Mouse (Mus musculus) heart, embryonic 16.5 days (tissue): Measurements from ENCODE around the gene Myh11. TPM values are rescaled to one million over a fixed set of nuclear protein-coding genes. Genes with fewer than 3 reads are reported as not detected.

Experiments
- ATAC-seq: fragments of 200-750 bp; cut with Nextera tagmentation; replicated peaks from 2 replicates; pipeline ENCODE4 v1.8.0; 2017; ENCODE audit warnings: moderate number of reproducible peaks; ENCODE audit not compliant: insufficient read depth, low FRiP score; ENCODE audit errors: extremely low read depth
- H3K27ac ChIP-seq: fragments of 300-500 bp; sonication (generic); 2 replicates; pipeline ENCODE4 v1.5.1; 2014; ENCODE audit warnings: mild to moderate bottlenecking, low read length, control low read depth, moderate library complexity
- H3K27me3 ChIP-seq: fragments of 300-500 bp; sonication (generic); 2 replicates; pipeline ENCODE4 v1.6.1; 2014; ENCODE audit warnings: low read length, mixed read lengths; ENCODE audit not compliant: control insufficient read depth, insufficient read depth
- H3K36me3 ChIP-seq: fragments of 300-500 bp; sonication (generic); 2 replicates; pipeline ENCODE4 v1.6.1; 2014; ENCODE audit not compliant: control insufficient read depth, insufficient read depth
- H3K4me1 ChIP-seq: fragments of 300-500 bp; sonication (generic); 2 replicates; pipeline ENCODE4 v1.6.1; 2014; ENCODE audit warnings: low read length, mixed read lengths; ENCODE audit not compliant: control insufficient read depth, insufficient read depth
- H3K4me2 ChIP-seq: fragments of 300-500 bp; sonication (generic); 2 replicates; pipeline ENCODE4 v1.6.1; 2014; ENCODE audit warnings: low read depth, mild to moderate bottlenecking, control low read depth, low read length
- H3K4me3 ChIP-seq: fragments of 300-500 bp; sonication (generic); 2 replicates; pipeline ENCODE4 v1.5.1; 2014; ENCODE audit warnings: mild to moderate bottlenecking, control low read depth, low read length
- H3K9ac ChIP-seq: fragments of 300-500 bp; sonication (generic); 2 replicates; pipeline ENCODE4 v1.6.1; 2014; ENCODE audit warnings: low read length, control low read depth
- H3K9me3 ChIP-seq: fragments of 300-500 bp; sonication (generic); replicated peaks from 2 replicates; pipeline ENCODE4 v1.6.1; 2016; ENCODE audit warnings: low read length; ENCODE audit not compliant: control insufficient read depth
- WGBS: fragments of 180-500 bp; shearing (Covaris S2); extraction: QIAGEN DNeasy Blood & Tissue Kit; methylation state at CpG from one replicate; pipeline ENCODE4 v1.1.7; 2014; 5-methylcytosine and 5-hydroxymethylcytosine counted together
- polyA plus RNA-seq: library from polyadenylated mRNA; unstranded; fragments of >200 nt; fragmentation: Nextera tagmentation; extraction: Ambion mirVana; gene quantifications from 2 replicates; pipeline ENCODE4 v1.2.1, GENCODE M21; 2015

The Myh11 gene
- polyA plus RNA-seq, 1 experiment from 2014 or later, result 7.5 TPM

- Histone ChIP-seq H3K9ac (no peak overlapping the region), H3K27me3 (peaks cover 22% of the 10 kb centered on the region), H3K36me3 (peaks cover 20% of the 10 kb centered on the region), H3K9me3 (no peaks in the 10 kb centered on the region), H3K4me3 (no peak overlapping the region), H3K27ac (no peak overlapping the region), H3K4me1 (peaks cover 11% of the 10 kb centered on the region), H3K4me2 (no peak overlapping the region)
- 73% methylated on average over 2 of the region's 2 CpGs for WGBS
- ATAC-seq, result no peak
Observed at GRCm38 (mm10) chr16:14296544-14297124, 5.5 kb upstream of the Myh11 start.

GRCm38 (mm10) chr16:14295291-14295690, 4.1 kb upstream of the Myh11 start:
- Histone ChIP-seq H3K4me2 (no peak overlapping the region), H3K4me1 (peaks cover 13% of the 10 kb centered on the region), H3K27me3 (peaks cover 27% of the 10 kb centered on the region), H3K27ac (no peak overlapping the region), H3K9me3 (no peaks in the 10 kb centered on the region), H3K4me3 (no peak overlapping the region), H3K9ac (no peak overlapping the region), H3K36me3 (peaks cover 12% of the 10 kb centered on the region)
- 74% methylated on average over 2 of the region's 2 CpGs for WGBS
- no peak for ATAC-seq

GRCm38 (mm10) chr16:14292205-14293199, 1.3 kb upstream of the Myh11 start:
- Histone ChIP-seq H3K27me3 (peaks cover 48% of the 10 kb centered on the region), H3K4me2 (peak overlapping the region; percentile 59), H3K9me3 (no peaks in the 10 kb centered on the region), H3K9ac (peak overlapping the region; percentile 18; the same call in 1 of the 2 replicates), H3K36me3 (no peaks in the 10 kb centered on the region), H3K27ac (no peak overlapping the region), H3K4me1 (peaks cover 11% of the 10 kb centered on the region), H3K4me3 (peak overlapping the region; percentile 25)
- ATAC-seq, result no peak
- WGBS, result 9% methylated on average over 31 of the region's 31 CpGs

GRCm38 (mm10) chr16:14272374-14272965, 18.7 kb downstream of the Myh11 start:
- ATAC-seq, result no peak
- Histone ChIP-seq H3K4me2 (no peak overlapping the region), H3K27ac (no peak overlapping the region), H3K27me3 (peaks cover 88% of the 10 kb centered on the region), H3K9me3 (no peaks in the 10 kb centered on the region), H3K9ac (no peak overlapping the region), H3K4me1 (no peaks in the 10 kb centered on the region), H3K4me3 (no peak overlapping the region), H3K36me3 (no peaks in the 10 kb centered on the region)
- WGBS, result 49% methylated on average over 4 of the region's 4 CpGs

GRCm38 (mm10) chr16:14265203-14265920, 25.8 kb downstream of the Myh11 start:
- Histone ChIP-seq H3K27ac (no peak overlapping the region), H3K27me3 (peaks cover 80% of the 10 kb centered on the region), H3K4me1 (peaks cover 6% of the 10 kb centered on the region; the same call in 1 of the 2 replicates), H3K9me3 (peaks cover 2% of the 10 kb centered on the region; the same call in 1 of the 2 replicates), H3K4me2 (no peak overlapping the region), H3K4me3 (no peak overlapping the region), H3K9ac (no peak overlapping the region), H3K36me3 (no peaks in the 10 kb centered on the region)
- ATAC-seq, result peak; percentile 88
- WGBS, result 5% methylated on average over 4 of the region's 4 CpGs

GRCm38 (mm10) chr16:14264504-14264903, 26.7 kb downstream of the Myh11 start:
- no peak for ATAC-seq
- no peak overlapping the region for H3K4me2 ChIP-seq
- no peak overlapping the region for H3K4me3 ChIP-seq
- no peak overlapping the region for H3K9ac ChIP-seq
- WGBS, result 68% methylated on average over 2 of the region's 2 CpGs
- H3K27ac ChIP-seq, result no peak overlapping the region
- H3K9me3 ChIP-seq, result peaks cover 5% of the 10 kb centered on the region; the same call in 1 of the 2 replicates
- no peaks in the 10 kb centered on the region for H3K36me3 ChIP-seq
- H3K4me1 ChIP-seq, result peaks cover 6% of the 10 kb centered on the region; the same call in 1 of the 2 replicates
- H3K27me3 ChIP-seq, result peaks cover 78% of the 10 kb centered on the region

- H3K9ac ChIP-seq, result no peak overlapping the region
- no peak overlapping the region for H3K27ac ChIP-seq
- no peak overlapping the region for H3K4me2 ChIP-seq
- peaks cover 78% of the 10 kb centered on the region for H3K27me3 ChIP-seq
- peaks cover 6% of the 10 kb centered on the region; the same call in 1 of the 2 replicates for H3K4me1 ChIP-seq
- ATAC-seq, result no peak
- H3K36me3 ChIP-seq, result no peaks in the 10 kb centered on the region
- no peak overlapping the region for H3K4me3 ChIP-seq
- 85% methylated on average over 6 of the region's 6 CpGs for WGBS
- peaks cover 5% of the 10 kb centered on the region; the same call in 1 of the 2 replicates for H3K9me3 ChIP-seq
Observed at GRCm38 (mm10) chr16:14263241-14263640, 27.9 kb downstream of the Myh11 start.

- peaks cover 6% of the 10 kb centered on the region; the same call in 1 of the 2 replicates for H3K4me1 ChIP-seq
- peaks cover 5% of the 10 kb centered on the region; the same call in 1 of the 2 replicates for H3K9me3 ChIP-seq
- H3K27me3 ChIP-seq, result peaks cover 75% of the 10 kb centered on the region
- H3K27ac ChIP-seq, result no peak overlapping the region
- no peak overlapping the region for H3K9ac ChIP-seq
- H3K36me3 ChIP-seq, result no peaks in the 10 kb centered on the region
- WGBS, result 61% methylated on average over 1 of the region's 1 CpGs
- no peak overlapping the region for H3K4me2 ChIP-seq
- ATAC-seq, result no peak
- no peak overlapping the region for H3K4me3 ChIP-seq
Observed at GRCm38 (mm10) chr16:14262410-14262809, 28.8 kb downstream of the Myh11 start.
